Mouse (Mus musculus): Measurements from ENCODE around the gene Midn. TPM values are rescaled to one million over a fixed set of nuclear protein-coding genes. Genes with fewer than 3 reads are reported as not detected.
"Not testable (repeated sequence)": the region's sequence is repeated elsewhere in the genome, so short reads cannot be mapped to it uniquely, and the experiment has no call there.

The Midn gene
- total RNA-seq, 2 experiments from 2014 or later = 132 to 190 TPM

DNA sequence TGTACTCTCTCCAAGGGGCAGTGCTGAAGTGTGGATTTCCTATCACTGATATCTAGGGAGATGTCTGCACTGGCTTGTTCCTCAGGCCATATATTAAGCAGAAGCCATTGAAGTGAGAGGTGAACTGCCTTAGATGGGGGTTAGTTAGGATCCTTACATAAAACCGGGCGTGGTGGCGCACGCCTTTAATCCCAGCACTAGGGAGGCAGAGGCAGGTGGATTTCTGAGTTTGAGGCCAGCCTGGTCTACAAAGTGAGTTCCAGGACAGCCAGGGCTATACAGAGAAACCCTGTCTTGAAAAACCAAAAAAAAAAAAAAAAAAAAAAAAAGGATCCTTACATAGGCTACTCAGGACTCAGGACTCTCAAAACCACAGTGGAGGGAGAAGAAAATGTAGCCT lies 18.1 kb downstream of the Midn start:
- intact Hi-C loops (cut with DNase I); DNase-seq: not testable (repeated sequence)

DNA sequence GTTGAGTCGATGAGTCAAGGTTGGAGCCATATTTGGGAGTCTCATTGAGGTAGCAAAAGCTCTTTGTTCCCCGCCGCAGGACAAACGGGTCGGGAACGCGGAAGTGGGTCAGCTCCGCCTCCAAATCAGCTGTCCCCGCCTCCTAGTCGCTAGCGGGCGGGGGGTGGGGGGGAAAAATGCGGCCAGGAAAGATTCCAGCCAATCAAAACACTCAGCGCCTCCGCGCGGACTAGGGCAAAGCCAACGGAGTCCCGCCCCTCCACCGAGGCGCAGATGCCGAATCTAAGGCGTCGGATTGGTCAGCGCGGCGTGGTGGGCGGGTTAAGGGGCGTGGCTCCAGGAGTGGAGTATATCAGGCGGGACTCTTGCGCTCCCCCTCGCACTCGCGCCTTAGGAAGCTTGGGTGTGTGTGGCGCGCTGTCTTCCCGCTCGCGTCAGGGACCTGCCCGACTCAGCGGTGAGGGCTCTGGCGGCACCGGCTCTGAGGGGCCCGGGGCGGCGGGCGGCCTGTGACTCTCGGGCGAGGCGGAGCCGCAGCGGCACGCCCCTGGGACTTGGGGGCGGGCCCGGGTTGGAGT lies 19.5 kb downstream of the Midn start:
- intact Hi-C loops (cut with DNase I) = no loop called here

DNA sequence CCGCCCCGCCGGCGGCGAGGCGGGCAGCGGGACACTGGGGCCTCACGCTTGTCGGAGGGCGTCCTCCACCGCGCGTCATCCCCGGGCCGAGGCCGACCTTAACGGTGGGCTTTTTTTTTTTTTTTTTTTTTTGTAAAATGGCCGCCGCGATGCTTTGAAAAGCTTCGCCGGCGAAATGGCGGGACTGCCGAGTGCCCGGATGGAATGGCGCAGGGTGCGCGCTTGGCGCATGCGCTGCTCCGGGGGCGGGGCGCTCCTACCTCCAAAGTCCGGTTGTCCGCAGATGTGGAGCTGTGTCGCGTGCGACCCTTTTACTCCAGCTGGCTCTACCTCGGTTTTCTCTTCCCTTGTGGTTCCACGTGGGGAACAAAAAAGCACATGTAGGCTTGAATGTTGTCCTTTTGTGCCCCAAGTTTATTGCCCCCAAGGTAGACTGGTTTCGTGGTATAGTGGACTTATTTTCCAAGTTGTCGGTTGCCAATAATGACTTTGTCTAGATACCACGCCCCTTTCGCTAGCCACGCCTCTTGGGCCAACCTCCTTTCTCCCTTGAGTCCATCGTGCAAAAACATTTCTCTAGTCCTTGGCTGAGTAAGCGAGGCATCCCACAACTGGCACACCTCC lies 20.1 kb downstream of the Midn start:
- intact Hi-C loops (cut with DNase I) = no loop called here
- peak; percentile 95 to 97 for DNase-seq

More for the DNA sequence above, 19.5 kb downstream of the Midn start:
- DNase-seq = peak; percentile 99 to 100

DNA sequence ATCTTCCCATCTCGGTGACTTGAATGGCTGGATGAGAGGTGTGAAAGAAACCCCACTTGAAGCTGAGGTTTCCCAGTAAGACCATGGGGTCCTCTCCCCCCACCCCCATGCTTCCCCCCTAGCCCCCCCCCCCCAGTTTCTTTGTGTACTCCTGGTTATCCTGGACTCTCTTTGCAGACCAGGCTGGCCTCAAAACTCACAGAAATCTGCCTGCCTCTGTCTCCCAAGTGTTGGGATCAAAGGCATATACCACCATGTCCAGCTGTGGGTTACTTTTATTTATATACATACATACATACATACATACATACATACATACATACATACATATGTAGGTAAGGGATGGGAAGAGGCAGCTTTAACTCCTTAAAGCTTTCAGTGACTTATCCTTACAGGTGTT lies 21.0 kb downstream of the Midn start:
- no peak for DNase-seq
- intact Hi-C loops (cut with DNase I) = no loop called here

DNA sequence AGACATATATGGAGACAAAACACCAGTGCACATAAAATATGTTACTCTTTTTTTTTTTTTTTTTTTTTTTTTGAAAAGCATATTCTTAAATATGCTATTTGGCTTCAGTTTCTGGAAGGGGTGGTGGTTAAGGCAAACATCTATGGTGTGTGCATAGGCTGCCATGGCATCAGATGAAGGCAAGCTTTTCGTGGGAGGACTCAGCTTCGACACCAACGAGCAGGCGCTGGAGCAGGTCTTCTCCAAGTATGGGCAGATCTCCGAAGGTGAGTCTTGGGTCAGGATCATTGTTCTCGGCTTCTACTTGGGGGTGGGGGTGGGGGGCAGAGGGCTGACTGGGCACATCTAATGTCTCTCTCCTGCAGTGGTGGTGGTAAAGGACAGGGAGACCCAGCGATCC lies 21.6 kb downstream of the Midn start:
- intact Hi-C loops (cut with DNase I) = loop anchor here (10.0 kb wide), 1 partner anchor 175 kb away; the partner anchor contains the start of gene Adamtsl5
- no peak for DNase-seq

DNA sequence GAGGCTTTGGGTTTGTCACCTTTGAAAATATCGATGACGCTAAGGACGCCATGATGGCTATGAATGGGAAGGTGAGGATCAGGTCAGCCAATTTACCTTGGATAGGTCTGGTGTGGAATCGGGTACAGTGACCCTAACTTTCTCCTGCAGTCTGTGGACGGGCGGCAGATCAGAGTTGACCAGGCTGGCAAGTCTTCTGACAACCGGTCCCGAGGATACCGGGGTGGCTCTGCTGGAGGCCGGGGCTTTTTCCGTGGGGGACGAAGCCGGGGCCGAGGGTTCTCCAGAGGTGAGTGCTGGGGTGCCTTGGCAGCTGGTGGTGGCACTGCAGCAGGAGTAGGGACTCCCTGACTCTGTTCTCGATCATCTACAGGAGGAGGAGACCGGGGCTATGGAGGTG lies 22.0 kb downstream of the Midn start:
- intact Hi-C loops (cut with DNase I) = loop anchor here (10.0 kb wide), 1 partner anchor 175 kb away; the partner anchor contains the start of gene Adamtsl5
- DNase-seq = no peak

DNA sequence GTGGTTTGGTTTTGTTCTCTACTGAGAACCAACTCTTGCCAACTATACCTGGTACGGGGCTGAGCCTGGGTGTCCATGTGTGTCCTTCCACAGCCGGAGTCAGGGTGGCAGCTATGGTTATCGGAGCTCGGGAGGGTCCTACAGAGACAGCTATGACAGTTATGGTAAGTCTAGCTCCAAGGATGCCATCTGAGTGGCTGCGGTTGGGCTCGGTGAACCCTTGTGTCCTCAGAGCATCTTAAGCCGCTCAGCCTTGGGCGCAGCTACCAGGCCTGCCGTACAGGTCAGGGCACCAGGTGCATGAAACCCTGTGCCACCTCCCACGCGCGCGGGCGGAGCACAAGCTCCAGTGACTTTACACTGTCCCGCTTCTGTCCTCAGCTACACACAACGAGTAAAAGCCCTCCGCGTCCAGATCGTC lies 22.5 kb downstream of the Midn start:
- intact Hi-C loops (cut with DNase I) = loop anchor here (10.0 kb wide), 1 partner anchor 174 kb away; the partner anchor contains the start of gene Adamtsl5
- DNase-seq = peak in 1 of 2 experiments; percentile 4

DNA sequence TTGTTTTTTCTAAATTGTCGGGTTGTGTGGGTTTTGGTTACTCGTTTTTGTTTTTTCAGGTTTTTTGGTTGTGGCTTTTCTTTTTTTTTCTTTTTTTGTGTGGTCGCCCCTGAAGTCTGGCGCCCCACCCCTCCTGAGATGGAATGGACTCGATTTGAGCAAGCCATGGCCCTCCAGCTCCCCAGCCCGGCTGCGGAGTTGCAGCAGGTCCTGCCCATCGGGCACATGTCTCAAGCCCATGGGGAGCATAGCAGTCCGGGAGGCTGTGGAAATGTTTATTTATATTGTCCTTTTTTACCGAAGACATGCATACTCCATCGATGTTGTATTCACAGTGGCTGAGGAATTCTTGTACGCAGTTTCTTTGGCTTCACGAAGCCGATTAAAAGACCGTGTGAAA lies 23.2 kb downstream of the Midn start:
- intact Hi-C loops (cut with DNase I) = loop anchor here (10.0 kb wide), 1 partner anchor 174 kb away; the partner anchor contains the start of gene Adamtsl5
- DNase-seq = no peak

DNA sequence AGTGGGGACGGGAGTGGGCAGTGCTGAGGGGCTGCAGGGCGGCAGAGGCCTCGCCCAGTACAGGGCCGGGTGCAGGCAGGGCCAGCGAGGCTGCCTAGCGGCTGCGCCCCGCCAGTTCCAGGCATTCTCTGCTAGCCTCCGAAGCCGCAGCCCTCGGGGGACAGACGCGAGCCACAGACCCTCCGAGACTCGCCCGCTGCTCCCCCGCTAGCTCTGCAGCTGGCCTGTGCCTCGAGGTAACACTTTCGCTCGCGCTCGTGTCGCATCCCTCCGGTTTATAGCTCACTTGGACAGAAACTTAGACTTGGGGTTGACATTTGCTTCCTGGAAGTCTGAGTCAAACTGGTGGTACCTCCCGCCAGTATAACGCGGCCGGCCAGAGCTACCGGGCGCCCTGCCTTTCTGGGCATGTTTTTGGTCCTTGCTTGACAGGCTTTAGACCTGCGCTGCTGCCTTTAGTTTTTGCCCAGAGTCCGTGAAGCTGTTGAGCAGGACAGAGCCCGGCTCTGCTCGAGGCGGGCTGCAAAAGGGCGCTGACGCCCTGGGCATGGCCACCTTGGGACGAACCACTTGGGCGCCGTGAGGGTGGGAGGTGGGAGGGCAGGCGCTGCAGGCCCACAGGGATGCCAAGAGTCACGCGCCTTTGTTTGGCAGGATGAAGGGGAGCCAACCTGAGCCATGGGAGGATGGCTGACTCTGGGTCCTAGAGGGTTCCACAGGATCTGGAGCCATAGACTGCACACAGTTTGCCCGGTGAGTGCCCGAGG lies 23.9 kb downstream of the Midn start:
- peak; percentile 55 for DNase-seq
- intact Hi-C loops (cut with DNase I) = loop anchor here (10.0 kb wide), 1 partner anchor 173 kb away; the partner anchor contains the start of gene Adamtsl5

DNA sequence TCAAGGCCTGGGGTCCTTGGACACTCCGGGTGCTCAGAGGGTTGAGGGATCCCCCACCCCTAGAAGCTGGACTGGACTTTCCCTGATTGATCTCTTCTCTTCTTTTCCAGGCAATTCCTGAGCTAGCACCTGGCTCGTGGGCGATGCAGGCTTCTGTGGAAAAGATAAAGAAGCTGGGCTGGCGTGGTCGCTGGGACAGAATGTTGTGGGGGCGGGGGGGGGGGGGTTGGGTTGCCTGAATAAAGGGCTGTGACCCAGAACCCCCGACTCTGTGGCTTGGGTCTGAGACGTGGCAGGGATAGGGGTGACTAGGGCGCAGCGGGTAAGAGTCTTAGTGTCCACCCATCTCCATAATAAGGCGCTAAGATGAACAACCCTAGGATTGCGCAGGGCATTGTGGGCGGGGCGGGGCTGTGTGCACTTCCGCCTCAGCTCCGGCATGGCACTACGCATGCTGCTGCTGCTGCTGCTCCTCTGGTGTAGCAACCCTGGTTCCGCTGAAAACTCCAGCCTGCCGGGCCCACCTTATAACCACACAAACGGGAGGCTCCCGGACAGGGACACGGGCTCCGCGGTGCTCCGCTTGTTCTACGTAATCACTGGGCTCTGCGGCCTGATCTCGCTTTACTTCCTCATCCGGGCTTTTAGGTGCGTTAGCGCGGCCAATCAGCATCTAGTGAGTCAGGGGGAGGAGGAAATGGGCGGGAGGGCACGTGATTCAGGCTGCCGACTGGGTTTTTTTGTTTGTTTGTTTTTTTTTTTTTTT lies 24.6 kb downstream of the Midn start, which contains the start of gene 1600002K03Rik:
Gene 1600002K03Rik, plus strand, starts transcription at position 418 of the 766 bp plus-strand sequence.
- intact Hi-C loops (cut with DNase I) = loop anchor here (10.0 kb wide), 1 partner anchor 172 kb away; the partner anchor contains the start of gene Adamtsl5
- DNase-seq = peak; percentile 93

DNA sequence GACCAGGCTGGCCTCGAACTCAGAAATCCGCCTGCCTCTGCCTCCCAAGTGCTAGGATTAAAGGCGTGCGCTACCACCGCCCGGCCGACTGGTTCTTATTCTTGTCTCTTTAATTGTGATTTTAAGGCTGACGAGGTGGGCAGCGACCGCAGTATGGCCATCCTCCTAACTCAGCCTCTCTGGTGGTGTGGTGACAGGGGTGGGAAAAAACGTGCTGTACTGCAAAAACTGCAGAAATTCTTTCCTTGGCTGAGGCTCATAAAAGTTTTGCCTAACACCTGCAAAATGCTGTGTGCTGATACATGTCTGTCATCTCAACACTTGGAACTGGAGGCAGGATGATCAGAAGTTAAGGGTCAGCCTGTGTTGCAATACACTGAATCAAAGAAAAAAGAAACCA lies 25.3 kb downstream of the Midn start:
- intact Hi-C loops (cut with DNase I) = loop anchor here (10.0 kb wide), 1 partner anchor 171 kb away; the partner anchor contains the start of gene Adamtsl5
- no peak for DNase-seq

DNA sequence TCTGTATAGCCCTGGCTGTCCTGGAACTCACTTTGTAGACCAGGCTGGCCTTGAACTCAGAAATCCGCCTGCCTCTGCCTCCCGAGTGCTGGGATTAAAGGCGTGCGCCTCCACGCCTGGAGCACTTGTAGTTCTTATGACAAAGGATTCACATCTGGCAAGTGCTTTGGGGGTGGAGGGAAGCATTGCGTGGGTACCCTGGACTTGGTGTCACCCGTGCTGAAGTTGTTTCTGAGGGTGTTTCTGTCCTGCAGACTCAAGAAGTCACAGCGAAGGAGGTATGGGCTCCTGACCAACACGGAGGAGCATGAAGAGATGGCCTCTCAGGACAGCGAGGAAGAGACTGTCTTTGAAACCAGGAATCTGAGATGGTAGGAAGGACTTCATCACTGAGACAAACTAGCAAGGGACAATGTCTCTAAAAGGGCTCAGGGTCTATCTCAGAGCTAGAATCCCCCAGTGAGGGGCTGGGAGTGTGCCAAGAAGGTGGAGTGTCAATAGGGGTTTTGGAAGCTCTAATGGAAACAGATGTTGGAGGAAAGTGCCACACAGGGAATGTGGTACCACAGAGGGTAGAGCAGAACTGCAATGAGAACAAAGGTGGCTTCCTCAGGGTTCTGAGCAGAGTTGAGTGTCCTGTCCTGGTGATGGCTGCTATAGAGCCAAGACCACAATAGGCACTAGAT lies 26.0 kb downstream of the Midn start:
- intact Hi-C loops (cut with DNase I) = loop anchor here (10.0 kb wide), 1 partner anchor 171 kb away; the partner anchor contains the start of gene Adamtsl5

DNA sequence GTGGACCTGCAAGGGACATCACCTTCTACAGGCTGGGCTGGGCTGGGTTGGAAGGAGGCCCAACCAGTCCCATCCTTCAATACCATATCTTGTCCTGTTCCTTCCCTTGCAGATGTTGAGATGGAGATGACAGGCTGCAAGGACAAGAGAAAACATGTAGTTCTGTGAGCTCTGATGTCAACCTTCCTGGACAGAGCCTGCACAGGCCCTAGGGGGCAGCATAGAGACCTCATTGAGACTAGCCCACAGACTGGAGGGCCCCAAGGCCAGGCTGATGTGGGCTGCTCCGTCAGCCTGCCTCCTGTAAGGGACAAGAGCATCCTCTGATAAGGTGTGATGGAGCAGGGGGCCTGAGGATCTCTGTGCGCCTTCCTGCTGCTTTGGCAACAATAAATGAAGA lies 26.6 kb downstream of the Midn start:
- intact Hi-C loops (cut with DNase I) = loop anchor here (1.0 to 10.0 kb wide), 3 partner anchors 71 to 198 kb away; partner anchors contain the start of gene Adamtsl5
- peak in 1 of 2 experiments; percentile 16 for DNase-seq

More for the DNA sequence above, 26.0 kb downstream of the Midn start:
- DNase-seq = peak in 1 of 2 experiments; percentile 12

DNA sequence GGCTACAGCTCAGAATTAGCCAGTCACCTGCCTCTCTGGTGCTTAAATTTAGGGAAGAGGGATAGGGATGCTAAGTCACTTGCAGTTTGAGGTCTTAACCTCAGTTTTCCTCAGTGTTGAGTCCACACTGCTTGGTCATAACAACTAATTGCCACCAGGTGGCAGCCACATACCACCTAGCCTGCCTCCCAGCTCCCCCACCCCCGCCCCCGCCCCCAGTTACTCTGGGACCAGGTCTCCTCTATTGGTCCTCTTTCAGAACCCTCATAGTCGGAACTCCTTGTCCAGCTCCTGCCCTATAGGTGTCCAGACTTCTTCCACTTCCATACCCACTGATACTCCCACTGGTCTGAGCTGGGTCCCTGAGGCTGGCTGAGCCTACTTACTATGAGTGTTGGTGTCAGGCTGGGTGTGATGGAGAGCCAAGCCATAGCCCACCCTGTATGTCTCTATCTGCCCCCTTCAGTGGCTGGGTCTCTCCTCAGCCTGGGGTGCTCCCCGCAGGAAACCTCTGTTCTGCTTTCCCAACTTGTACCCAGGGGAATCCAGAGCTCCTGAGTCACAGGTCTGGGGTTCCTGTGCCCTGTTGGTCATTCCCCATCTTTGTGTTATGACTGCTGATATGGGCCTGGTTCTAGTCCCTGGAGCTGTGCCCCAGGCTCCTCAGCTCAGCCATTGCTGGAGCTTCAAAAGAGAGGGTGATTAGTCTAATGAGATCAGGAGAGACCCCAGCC lies 27.6 kb downstream of the Midn start:
- intact Hi-C loops (cut with DNase I) = loop anchor here (1.0 to 10.0 kb wide), 4 partner anchors 17 to 197 kb away; partner anchors contain the start of gene Adamtsl5

DNA sequence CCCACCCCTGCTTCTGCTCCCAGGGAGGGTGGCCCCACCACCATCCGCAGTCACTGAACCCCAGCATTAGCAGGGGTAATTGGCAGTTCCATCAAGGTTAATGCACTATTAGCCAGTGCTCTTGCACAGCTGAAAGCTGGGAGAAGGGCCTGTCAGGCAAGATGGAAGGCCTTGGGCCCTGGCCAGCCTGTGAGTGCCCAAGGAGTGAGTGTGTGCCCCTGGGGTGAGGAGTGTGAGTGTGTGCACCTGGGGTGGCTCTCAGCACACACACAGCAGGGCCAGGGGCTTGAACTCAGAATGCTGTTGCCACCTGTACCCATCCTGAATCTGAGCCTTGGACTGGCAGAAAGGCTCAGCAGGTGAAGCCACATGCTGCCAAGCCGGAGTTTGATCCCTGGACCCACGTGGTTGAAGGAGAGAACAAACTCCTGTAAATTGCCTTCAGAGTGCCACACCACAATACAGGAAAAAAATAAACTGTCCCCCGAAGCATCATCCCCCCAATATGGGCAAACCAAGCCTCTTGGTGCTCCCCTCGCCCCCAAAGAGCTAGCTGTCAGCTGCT lies 28.3 kb downstream of the Midn start:
- DNase-seq = no peak
- intact Hi-C loops (cut with DNase I) = loop anchor here (2.0 to 10.0 kb wide), 3 partner anchors 16 to 196 kb away; partner anchors contain the start of gene Adamtsl5

More for the DNA sequence above, 27.6 kb downstream of the Midn start:
- DNase-seq = peak; percentile 40 to 65

DNA sequence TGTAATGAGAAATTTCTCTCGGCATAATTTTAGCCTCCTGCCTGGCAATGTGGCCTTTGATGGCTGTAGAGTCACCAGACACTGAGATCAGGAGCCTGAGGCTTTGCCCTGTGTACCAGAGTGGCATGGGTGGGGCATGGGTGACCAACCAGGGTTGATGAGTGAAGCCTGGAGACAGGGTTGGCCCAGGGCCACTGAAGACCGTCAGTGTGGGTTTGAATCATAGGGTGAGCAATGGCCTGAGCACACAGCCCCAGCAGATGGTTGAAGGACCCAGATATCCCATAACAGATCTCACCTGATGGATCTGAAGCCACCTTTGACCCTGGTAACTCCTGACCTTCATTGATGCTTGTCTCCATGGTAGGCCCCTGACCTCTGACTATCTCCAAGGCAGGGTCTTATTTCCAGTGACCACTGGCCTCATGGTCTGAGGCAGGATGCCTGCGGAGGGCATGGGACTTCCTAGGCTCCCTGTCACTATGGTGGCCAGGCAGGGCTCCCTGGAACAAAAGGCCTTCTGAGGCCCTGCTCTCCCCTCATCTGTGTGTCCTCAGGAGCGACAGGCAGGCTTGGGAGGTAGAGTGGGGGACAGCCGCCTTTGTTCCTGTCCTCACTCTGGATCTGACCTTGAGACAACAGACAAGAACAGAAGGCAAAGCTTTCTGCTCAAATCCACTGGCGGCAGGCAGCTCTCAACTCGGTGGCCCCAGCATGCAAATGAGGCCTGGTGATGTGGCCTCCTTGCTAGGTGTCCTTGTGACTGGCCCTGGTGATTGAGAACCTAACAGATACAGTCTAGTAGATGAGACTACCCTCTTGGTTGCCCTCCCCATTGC lies 29.6 kb downstream of the Midn start:
- DNase-seq = no peak
- intact Hi-C loops (cut with DNase I) = loop anchor here (2.0 to 10.0 kb wide), 3 partner anchors 15 to 195 kb away; partner anchors contain the start of gene Adamtsl5
